ENCODE assay signal across 10 mouse cellular contexts in the genomic region with DNA sequence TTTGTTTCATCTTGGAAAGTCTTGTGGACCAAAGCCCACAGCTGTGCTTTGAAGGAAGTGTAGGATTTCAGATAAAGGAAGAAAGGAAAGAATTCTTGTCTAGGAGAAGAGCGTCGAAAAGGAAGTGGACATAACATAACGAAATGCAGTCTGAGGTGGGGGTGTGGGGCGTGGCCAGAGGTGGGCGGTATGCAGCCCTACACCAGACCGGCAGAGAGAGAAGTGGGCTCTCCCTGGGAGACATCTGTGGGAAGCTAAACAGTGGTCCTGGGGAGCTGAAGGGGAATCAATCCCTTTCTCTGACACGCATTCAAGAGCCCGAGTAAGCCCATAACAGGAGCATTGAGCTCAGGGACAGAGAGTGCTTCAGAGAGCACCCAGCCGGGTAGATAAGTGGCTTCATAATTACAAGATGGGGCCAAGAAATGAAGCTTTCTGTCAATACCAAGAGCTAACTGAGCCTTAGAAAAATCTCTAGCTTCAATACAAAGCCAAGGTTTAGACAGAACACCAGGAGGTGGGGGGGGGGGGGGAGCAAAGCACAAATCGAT. TPM values are rescaled to one million over a fixed set of nuclear protein-coding genes. Genes with fewer than 3 reads are reported as not detected.
A peak's percentile ranks its signal among the peaks of the same experiment; 100 is the strongest.
DNase-seq lines count a peak whose midpoint lies in the region; ATAC-seq lines count a peak whose summit lies in the region.
"Had no signal": no experiment of that assay in that cellular context is flagged by ENCODE, and none has a peak within 500 bp of the region (broad histone marks: within the 10 kb centered on the region; RNA-seq: fewer than 3 reads in every experiment).

No protein-coding gene starts in this region.

- peaks cover 5% of the 10 kb centered on the region for H3K4me1 ChIP-seq in hindbrain, embryonic 13.5 days (replicated peaks)
- peaks cover 6% of the 10 kb centered on the region; the same call in 1 of the 2 replicates for H3K4me1 ChIP-seq in hindbrain, embryonic 10.5 days (replicated peaks)
- no peaks in the 10 kb centered on the region for H3K4me1 ChIP-seq in midbrain, embryonic 14.5 days (ENCODE audit: control insufficient read depth, insufficient read depth, low read length)
- no peaks in the 10 kb centered on the region for H3K4me1 ChIP-seq in midbrain, embryonic 11.5 days (ENCODE audit: control insufficient read depth, insufficient read depth, low read length)
- no peaks in the 10 kb centered on the region for H3K4me1 ChIP-seq in midbrain, embryonic 16.5 days (ENCODE audit: control insufficient read depth, insufficient read depth, low read length)

- H3K27me3 ChIP-seq in hindbrain, embryonic 13.5 days = peaks cover 6% of the 10 kb centered on the region; the same call in 1 of the 2 replicates
- H3K27me3 ChIP-seq in hindbrain, embryonic 10.5 days (ENCODE audit: insufficient read depth, poor library complexity, severe bottlenecking) = no peaks in the 10 kb centered on the region
- H3K27me3 ChIP-seq in midbrain, embryonic 14.5 days (ENCODE audit: control insufficient read depth, insufficient read depth, low read length) = no peaks in the 10 kb centered on the region
- H3K27me3 ChIP-seq in midbrain, embryonic 11.5 days (ENCODE audit: control insufficient read depth, insufficient read depth, low read length) = no peaks in the 10 kb centered on the region
- no peaks in the 10 kb centered on the region for H3K27me3 ChIP-seq in midbrain, embryonic 16.5 days (ENCODE audit: control insufficient read depth, insufficient read depth, low read depth, low read length)

- no peak for DNase-seq in hindbrain, embryonic 10.5 days (ENCODE audit: low spot score)
- peak; percentile 9 for DNase-seq in midbrain, embryonic 14.5 days
- no peak for DNase-seq in midbrain, embryonic 11.5 days (ENCODE audit: low spot score, missing footprints)
- no peak for DNase-seq in urinary bladder, postnatal 14 days (ENCODE audit: low spot score)
- DNase-seq: kidney, postnatal 25 days; liver, postnatal 0 days had no signal

- H3K4me3 ChIP-seq in hindbrain, embryonic 13.5 days = no peak overlapping the region
- H3K4me3 ChIP-seq in hindbrain, embryonic 10.5 days = no peak overlapping the region
- H3K4me3 ChIP-seq in midbrain, embryonic 14.5 days (replicated peaks; ENCODE audit: low read depth, low read length) = no peak overlapping the region
- H3K4me3 ChIP-seq in midbrain, embryonic 11.5 days (ENCODE audit: low read depth, low read length) = no peak overlapping the region
- no peak overlapping the region for H3K4me3 ChIP-seq in midbrain, embryonic 16.5 days (ENCODE audit: low read depth, low read length)

- peaks cover 5% of the 10 kb centered on the region for H3K9me3 ChIP-seq in hindbrain, embryonic 13.5 days
- peaks cover 17% of the 10 kb centered on the region; the same call in 1 of the 2 replicates for H3K9me3 ChIP-seq in hindbrain, embryonic 10.5 days
- peaks cover 7% of the 10 kb centered on the region; the same call in 1 of the 2 replicates for H3K9me3 ChIP-seq in midbrain, embryonic 14.5 days (ENCODE audit: control insufficient read depth, low read length)
- H3K9me3 ChIP-seq in midbrain, embryonic 11.5 days (ENCODE audit: control insufficient read depth, low read length) = no peaks in the 10 kb centered on the region
- peaks cover 5% of the 10 kb centered on the region; the same call in 1 of the 2 replicates for H3K9me3 ChIP-seq in midbrain, embryonic 16.5 days (replicated peaks; ENCODE audit: control insufficient read depth, low read length, poor library complexity, severe bottlenecking)

- no peak overlapping the region for H3K27ac ChIP-seq in hindbrain, embryonic 13.5 days
- no peak overlapping the region for H3K27ac ChIP-seq in hindbrain, embryonic 10.5 days
- no peak overlapping the region for H3K27ac ChIP-seq in midbrain, embryonic 14.5 days (replicated peaks; ENCODE audit: low read depth, low read length)
- H3K27ac ChIP-seq in midbrain, embryonic 11.5 days (ENCODE audit: low read depth, low read length) = no peak overlapping the region
- peak overlapping the region; percentile 17; the same call in 1 of the 2 replicates for H3K27ac ChIP-seq in midbrain, embryonic 16.5 days (ENCODE audit: low read length)

- H3K36me3 ChIP-seq in hindbrain, embryonic 13.5 days = no peaks in the 10 kb centered on the region
- H3K36me3 ChIP-seq in hindbrain, embryonic 10.5 days = no peaks in the 10 kb centered on the region
- H3K36me3 ChIP-seq in midbrain, embryonic 14.5 days (ENCODE audit: control insufficient read depth, insufficient read depth, low read length) = no peaks in the 10 kb centered on the region
- H3K36me3 ChIP-seq in midbrain, embryonic 11.5 days (ENCODE audit: control insufficient read depth, insufficient read depth, low read length) = no peaks in the 10 kb centered on the region
- no peaks in the 10 kb centered on the region for H3K36me3 ChIP-seq in midbrain, embryonic 16.5 days (ENCODE audit: control insufficient read depth, insufficient read depth, low read length)

- no peak overlapping the region for H3K9ac ChIP-seq in hindbrain, embryonic 13.5 days
- H3K9ac ChIP-seq in midbrain, embryonic 14.5 days (replicated peaks; ENCODE audit: low read length) = no peak overlapping the region
- no peak overlapping the region for H3K9ac ChIP-seq in midbrain, embryonic 11.5 days (ENCODE audit: low read length)
- H3K9ac ChIP-seq in midbrain, embryonic 16.5 days (ENCODE audit: low read depth, low read length) = no peak overlapping the region
- H3K9ac ChIP-seq: liver, postnatal 0 days had no signal

- no peak for ATAC-seq in hindbrain, embryonic 13.5 days (ENCODE audit: low FRiP score)
- ATAC-seq in midbrain, embryonic 14.5 days (ENCODE audit: low FRiP score, low TSS enrichment) = no peak
- ATAC-seq in midbrain, embryonic 11.5 days (ENCODE audit: low FRiP score) = no peak
- peak; percentile 52 for ATAC-seq in granulocyte monocyte progenitor cell, adult 5-6 weeks (replicated peaks; ENCODE audit: poor library complexity, severe bottlenecking)
- peak; percentile 58; the same call in 1 of the 2 replicates for ATAC-seq in midbrain, embryonic 16.5 days
- no peak for ATAC-seq in cerebellum, adult (ENCODE audit: insufficient number of reproducible peaks, low FRiP score, low TSS enrichment)
- ATAC-seq: liver, postnatal 0 days had no signal

- H3K4me2 ChIP-seq in hindbrain, embryonic 13.5 days = 0 out of 2 replicates have a peak overlapping the region, but pooled peaks have one; percentile 15
- no peak overlapping the region for H3K4me2 ChIP-seq in midbrain, embryonic 14.5 days (ENCODE audit: low read length)
- no peak overlapping the region for H3K4me2 ChIP-seq in midbrain, embryonic 11.5 days
- H3K4me2 ChIP-seq in midbrain, embryonic 16.5 days (ENCODE audit: low read length) = peak overlapping the region; percentile 33; the same call in 1 of the 2 replicates

- WGBS in hindbrain, embryonic 13.5 days = 41% methylated on average over 10 of the region's 10 CpGs
- 46% methylated on average over 10 of the region's 10 CpGs for WGBS in hindbrain, embryonic 10.5 days
- WGBS in midbrain, embryonic 14.5 days = 51% methylated on average over 10 of the region's 10 CpGs
- WGBS in midbrain, embryonic 11.5 days = 52% methylated on average over 10 of the region's 10 CpGs
- 36% methylated on average over 10 of the region's 10 CpGs for WGBS in midbrain, embryonic 16.5 days

RNA-seq across cellular contexts. Expression of a gene that starts 40.5 kb away (rescaled TPM):
- polyA plus RNA-seq in hindbrain, embryonic 13.5 days (2015; fragmentation: Nextera tagmentation; extraction: Ambion mirVana) = 5.6 and 6.2 TPM in 2 replicates
- polyA plus RNA-seq in hindbrain, embryonic 10.5 days (2016; fragmentation: Nextera tagmentation; extraction: Ambion mirVana) = 11.4 and 11.7 TPM in 2 replicates
- polyA plus RNA-seq in midbrain, embryonic 14.5 days (2014; fragmentation: Nextera tagmentation; extraction: Ambion mirVana) = 6.4 and 7.4 TPM in 2 replicates
- polyA plus RNA-seq in midbrain, embryonic 11.5 days (2014; fragmentation: Nextera tagmentation; extraction: Ambion mirVana) = 11.1 and 12.0 TPM in 2 replicates
- total RNA-seq in granulocyte monocyte progenitor cell, adult 5-6 weeks (2014; fragmentation: Nextera tagmentation) = 22.9 and 34.9 TPM in 2 replicates
- total RNA-seq in granulocyte monocyte progenitor cell, adult 5-6 weeks (2017) = 48.6 and 52.0 TPM in 2 replicates
- polyA plus RNA-seq in midbrain, embryonic 16.5 days (2015; fragmentation: Nextera tagmentation; extraction: Ambion mirVana) = 5.2 and 5.3 TPM in 2 replicates

Comparison
In these comparisons a context has a peak if more than half of its experiments do, and no peak if none do; other contexts are left out.
1. ATAC-seq: peak in granulocyte monocyte progenitor cell, adult 5-6 weeks (single experiment) and midbrain, embryonic 16.5 days (single experiment); none in hindbrain, embryonic 13.5 days (single experiment), midbrain, embryonic 14.5 days (single experiment), midbrain, embryonic 11.5 days (single experiment) and cerebellum, adult (single experiment).
2. H3K4me2 ChIP-seq: peak in hindbrain, embryonic 13.5 days (single experiment) and midbrain, embryonic 16.5 days (single experiment); none in midbrain, embryonic 14.5 days (single experiment) and midbrain, embryonic 11.5 days (single experiment).